Mouse (Mus musculus): ENCODE results near the gene Lnx1.

- no peak for TF ChIP-seq CTCF (conservative IDR thresholded peaks at IDR 0.05; ENCODE audit: insufficient read depth, insufficient read length, low read depth, low read length)
- no peak for TF ChIP-seq POLR2A (IDR thresholded peaks at IDR 0.05; ENCODE audit: low read depth, low read length)
Observed at GRCm38 (mm10) chr5:74728186-74728585, 25.5 kb upstream of the Lnx1 start.

Data from kidney, adult 2 months (tissue).